Mouse (Mus musculus) lung, embryonic 14.5 days (tissue): ENCODE measurements around the gene Klhl22. TPM values are rescaled to one million over a fixed set of nuclear protein-coding genes. Genes with fewer than 3 reads are reported as not detected.
A peak's percentile ranks its signal among the peaks of the same experiment; 100 is the strongest.

Experiments
- ATAC-seq: fragments of 200-750 bp; cut with Nextera tagmentation; 2 replicates; pipeline ENCODE4 v1.8.0; 2017; ENCODE audit warnings: mild to moderate bottlenecking, moderate TSS enrichment, moderate library complexity; ENCODE audit not compliant: insufficient read depth
- DNase-seq: peaks from one replicate; pipeline ENCODE4 v3.0.0-alpha.2; 2015
- H3K27ac ChIP-seq: fragments of 300-500 bp; sonication (generic); 2 replicates; pipeline ENCODE4 v1.5.1; 2014; ENCODE audit warnings: low read depth, mild to moderate bottlenecking, moderate library complexity
- H3K27me3 ChIP-seq: fragments of 300-500 bp; sonication (generic); 2 replicates; pipeline ENCODE4 v1.6.1; 2014; ENCODE audit warnings: low read length, control low read depth; ENCODE audit not compliant: insufficient read depth
- H3K36me3 ChIP-seq: fragments of 300-500 bp; sonication (generic); 2 replicates; pipeline ENCODE4 v1.6.1; 2014; ENCODE audit warnings: control low read depth; ENCODE audit not compliant: insufficient read depth
- H3K4me1 ChIP-seq: fragments of 300-500 bp; sonication (generic); 2 replicates; pipeline ENCODE4 v1.6.1; 2014; ENCODE audit warnings: antibody characterized with exemption, control low read depth; ENCODE audit not compliant: insufficient read depth
- H3K4me2 ChIP-seq: fragments of 300-500 bp; sonication (generic); 2 replicates; pipeline ENCODE4 v1.6.1; 2014; ENCODE audit warnings: mild to moderate bottlenecking
- H3K4me3 ChIP-seq: fragments of 300-500 bp; sonication (generic); 2 replicates; pipeline ENCODE4 v1.5.1; 2014; ENCODE audit warnings: low read depth, low read length
- H3K9ac ChIP-seq: fragments of 300-500 bp; sonication (generic); 2 replicates; pipeline ENCODE4 v1.6.1; 2014
- H3K9me3 ChIP-seq: fragments of 300-500 bp; sonication (generic); 2 replicates; pipeline ENCODE4 v1.6.1; 2016; ENCODE audit warnings: low read depth, low read length, control low read depth
- CTCF ChIP-seq: IDR thresholded peaks from 2 replicates; pipeline ENCODE4 v1.5.1; 2016; ENCODE audit warnings: antibody characterized with exemption, low read depth
- WGBS: fragments of 180-500 bp; shearing (Covaris S2); extraction: QIAGEN DNeasy Blood & Tissue Kit; methylation state at CpG from one replicate; pipeline ENCODE4 v1.1.7; 2014; 5-methylcytosine and 5-hydroxymethylcytosine counted together
- polyA plus RNA-seq: library from polyadenylated mRNA; unstranded; fragments of >200 nt; fragmentation: Nextera tagmentation; extraction: Ambion mirVana; gene quantifications from 2 replicates; pipeline ENCODE4 v1.2.1, GENCODE M21; 2014

Klhl22 gene
- polyA plus RNA-seq, 1 experiment from 2014 or later = 70.7 TPM

- H3K4me1 ChIP-seq = no peaks in the 10 kb centered on the region
- ATAC-seq (no peak; the same call in 1 of the 2 replicates), DNase-seq (no peak)
- H3K4me2 ChIP-seq = no peak overlapping the region
- H3K27me3 ChIP-seq = no peaks in the 10 kb centered on the region
- no peak overlapping the region for H3K4me3 ChIP-seq
- H3K27ac ChIP-seq = no peak overlapping the region; the same call in 1 of the 2 replicates
- H3K36me3 ChIP-seq = no peaks in the 10 kb centered on the region
- H3K9me3 ChIP-seq = no peaks in the 10 kb centered on the region
- H3K9ac ChIP-seq = no peak overlapping the region
- TF ChIP-seq CTCF = no peak
- WGBS = 43% methylated on average over 1 of the region's 1 CpGs
Observed at GRCm38 (mm10) chr16:17753686-17754085, 5.7 kb upstream of the Klhl22 start.

- 97% methylated on average over 1 of the region's 1 CpGs for WGBS
- H3K27me3 ChIP-seq = no peaks in the 10 kb centered on the region
- no peak for TF ChIP-seq CTCF
- H3K27ac ChIP-seq = no peak overlapping the region
- H3K4me2 ChIP-seq = no peak overlapping the region
- peaks cover 5% of the 10 kb centered on the region for H3K36me3 ChIP-seq
- H3K9me3 ChIP-seq = no peaks in the 10 kb centered on the region
- no peak for DNase-seq
- no peak for ATAC-seq
- H3K9ac ChIP-seq = no peak overlapping the region
- 0 out of 2 replicates have a peak, but pooled peaks cover 5% of the 10 kb centered on the region for H3K4me1 ChIP-seq
- H3K4me3 ChIP-seq = no peak overlapping the region
Observed at GRCm38 (mm10) chr16:17757756-17758155, 1.7 kb upstream of the Klhl22 start.

GRCm38 (mm10) chr16:17758902-17759301 lies 516 bp upstream of the Klhl22 start:
- no peak overlapping the region for H3K27ac ChIP-seq
- H3K36me3 ChIP-seq = peaks cover 7% of the 10 kb centered on the region
- WGBS = 34% methylated on average over 9 of the region's 9 CpGs
- no peak for TF ChIP-seq CTCF
- no peaks in the 10 kb centered on the region for H3K9me3 ChIP-seq
- peak overlapping the region; percentile 91 for H3K4me2 ChIP-seq
- peak overlapping the region; percentile 67 for H3K4me3 ChIP-seq
- DNase-seq (no peak), ATAC-seq (no peak; the same call in 1 of the 2 replicates)
- H3K4me1 ChIP-seq = 0 out of 2 replicates have a peak, but pooled peaks cover 5% of the 10 kb centered on the region
- H3K27me3 ChIP-seq = no peaks in the 10 kb centered on the region
- peak overlapping the region; percentile 87 for H3K9ac ChIP-seq

GRCm38 (mm10) chr16:17759813-17760321 lies 449 bp downstream of the Klhl22 start:
- Histone ChIP-seq H3K27ac (peak overlapping the region; percentile 68; the same call in 1 of the 2 replicates), H3K9ac (peak overlapping the region; percentile 87), H3K4me3 (peak overlapping the region; percentile 67), H3K9me3 (no peaks in the 10 kb centered on the region), H3K4me1 (0 out of 2 replicates have a peak, but pooled peaks cover 5% of the 10 kb centered on the region), H3K36me3 (peaks cover 15% of the 10 kb centered on the region), H3K27me3 (no peaks in the 10 kb centered on the region), H3K4me2 (peak overlapping the region; percentile 91)
- whole genome bisulfite sequencing = under 1% methylated on average over 54 of the region's 54 CpGs
- DNase-seq = peak; percentile 62
- TF ChIP-seq CTCF = no peak
- peak; percentile 57 for ATAC-seq

GRCm38 (mm10) chr16:17760657-17761056 lies 1.2 kb downstream of the Klhl22 start:
- Histone ChIP-seq H3K9ac (no peak overlapping the region), H3K27ac (no peak overlapping the region), H3K27me3 (no peaks in the 10 kb centered on the region), H3K36me3 (peaks cover 17% of the 10 kb centered on the region), H3K4me2 (peak overlapping the region; percentile 91), H3K9me3 (no peaks in the 10 kb centered on the region), H3K4me1 (0 out of 2 replicates have a peak, but pooled peaks cover 5% of the 10 kb centered on the region), H3K4me3 (peak overlapping the region; percentile 67)
- peak; percentile 75 for TF ChIP-seq CTCF
- peak; percentile 79 for DNase-seq
- WGBS = 33% methylated on average over 8 of the region's 8 CpGs
- ATAC-seq = 0 out of 2 replicates have a peak, but pooled peaks have one; percentile 10

GRCm38 (mm10) chr16:17761074-17761473 lies 1.7 kb downstream of the Klhl22 start:
- Histone ChIP-seq H3K9me3 (no peaks in the 10 kb centered on the region), H3K36me3 (peaks cover 21% of the 10 kb centered on the region), H3K4me1 (0 out of 2 replicates have a peak, but pooled peaks cover 5% of the 10 kb centered on the region), H3K27me3 (no peaks in the 10 kb centered on the region), H3K9ac (no peak overlapping the region), H3K4me2 (peak overlapping the region; percentile 91), H3K4me3 (no peak overlapping the region), H3K27ac (no peak overlapping the region)
- TF ChIP-seq CTCF = no peak
- ATAC-seq (no peak), DNase-seq (peak; percentile 19)
- 23% methylated on average over 1 of the region's 1 CpGs for whole genome bisulfite sequencing

- DNase-seq (no peak), ATAC-seq (no peak)
- WGBS = 68% methylated on average over 4 of the region's 4 CpGs
- H3K4me2 ChIP-seq = no peak overlapping the region
- no peak overlapping the region; the same call in 1 of the 2 replicates for H3K9ac ChIP-seq
- no peaks in the 10 kb centered on the region for H3K9me3 ChIP-seq
- no peak overlapping the region for H3K4me3 ChIP-seq
- TF ChIP-seq CTCF = no peak
- H3K27me3 ChIP-seq = no peaks in the 10 kb centered on the region
- no peak overlapping the region for H3K27ac ChIP-seq
- peaks cover 40% of the 10 kb centered on the region for H3K36me3 ChIP-seq
- 0 out of 2 replicates have a peak, but pooled peaks cover 5% of the 10 kb centered on the region for H3K4me1 ChIP-seq
Observed at GRCm38 (mm10) chr16:17764108-17764511, 4.7 kb downstream of the Klhl22 start.
